Mouse (Mus musculus): ENCODE results near the gene Pmpcb.

DNA sequence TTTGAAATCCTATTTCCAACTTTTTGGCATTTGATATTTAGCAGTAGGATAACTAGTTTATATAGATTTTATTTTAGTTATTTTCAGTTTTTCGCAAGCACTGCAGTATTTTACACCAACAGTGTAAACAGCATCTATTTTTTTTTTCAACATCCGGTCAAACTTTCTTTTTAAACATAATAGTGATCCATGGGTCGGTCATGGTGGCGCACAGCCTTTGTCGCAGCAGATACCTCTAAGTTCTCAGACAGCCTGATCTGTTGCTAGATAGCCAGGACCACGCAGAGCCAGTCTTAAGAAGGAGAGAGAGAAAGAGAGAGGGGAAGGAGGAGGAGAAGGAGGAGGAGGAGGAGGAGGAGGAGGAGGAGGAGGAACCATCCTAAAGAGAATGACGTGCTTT, 48.8 kb downstream of the Pmpcb start:
- TF ChIP-seq POLR2A (IDR thresholded peaks at IDR 0.05; ENCODE audit: control insufficient read depth, extremely low read depth, insufficient read depth, low read length, poor library complexity) = no peak
- no peak for TF ChIP-seq CTCF (IDR thresholded peaks at IDR 0.05; ENCODE audit: borderline replicate concordance, control insufficient read depth, extremely low read depth, insufficient read depth, low read length, poor library complexity)

All from thymus, adult 2 months (tissue).